Mouse (Mus musculus) embryo, embryonic 9.5 days (tissue): Measurements from ENCODE around the gene Tmem51.
A peak's percentile ranks its signal among the peaks of the same experiment; 100 is the strongest.
"Not testable (repeated sequence)": the region's sequence is repeated elsewhere in the genome, so short reads cannot be mapped to it uniquely, and the experiment has no call there.

Experiments
- DNase-seq: peaks from one replicate; pipeline ENCODE4 v3.0.0-alpha.2; 2017; ENCODE audit errors: extremely low spot score

The Tmem51 gene

DNA sequence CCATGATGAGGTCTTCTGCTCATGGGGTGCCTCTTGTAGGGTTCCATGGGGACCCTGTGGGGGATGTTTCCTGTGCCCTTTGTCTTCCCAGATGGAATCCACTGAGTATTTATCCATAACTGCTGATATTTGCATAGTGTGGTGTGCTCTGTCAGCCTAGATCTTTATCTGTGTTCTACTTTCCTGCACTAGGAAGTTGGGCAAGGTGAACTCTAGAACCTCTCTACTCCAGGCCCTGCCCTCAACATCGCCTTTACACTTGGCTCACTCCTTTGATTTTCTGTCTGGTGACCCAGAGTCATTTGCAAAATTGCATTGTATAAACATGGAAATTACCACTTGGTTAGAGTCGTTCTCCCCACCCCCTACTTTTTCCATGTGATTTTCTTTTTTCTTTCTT is 59.6 kb downstream of the Tmem51 start:
- no peak for DNase-seq

GRCm38 (mm10) chr4:142023166-142023565 is 60.9 kb downstream of the Tmem51 start:
- DNase-seq, result no peak

DNA sequence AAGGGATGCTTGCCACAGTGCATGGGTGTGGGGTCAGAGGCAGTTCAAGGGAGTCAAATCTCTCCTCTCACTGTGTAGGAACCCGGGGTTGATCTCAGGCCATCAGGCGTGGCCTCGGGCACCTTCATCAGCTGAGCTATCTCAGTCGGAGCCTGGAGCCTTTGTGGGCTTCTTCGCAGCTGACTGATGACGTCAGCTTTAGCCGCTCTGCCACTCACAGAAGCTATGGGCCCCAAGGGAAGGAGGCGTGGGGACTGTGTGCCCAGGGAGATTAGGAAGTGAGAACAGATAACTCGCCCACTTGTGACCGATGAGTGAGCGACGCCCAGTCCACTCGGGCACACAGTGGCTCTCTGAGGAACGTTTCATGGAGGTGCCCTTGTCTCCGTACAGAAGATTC is 66.4 kb downstream of the Tmem51 start:
- no peak for DNase-seq

DNA sequence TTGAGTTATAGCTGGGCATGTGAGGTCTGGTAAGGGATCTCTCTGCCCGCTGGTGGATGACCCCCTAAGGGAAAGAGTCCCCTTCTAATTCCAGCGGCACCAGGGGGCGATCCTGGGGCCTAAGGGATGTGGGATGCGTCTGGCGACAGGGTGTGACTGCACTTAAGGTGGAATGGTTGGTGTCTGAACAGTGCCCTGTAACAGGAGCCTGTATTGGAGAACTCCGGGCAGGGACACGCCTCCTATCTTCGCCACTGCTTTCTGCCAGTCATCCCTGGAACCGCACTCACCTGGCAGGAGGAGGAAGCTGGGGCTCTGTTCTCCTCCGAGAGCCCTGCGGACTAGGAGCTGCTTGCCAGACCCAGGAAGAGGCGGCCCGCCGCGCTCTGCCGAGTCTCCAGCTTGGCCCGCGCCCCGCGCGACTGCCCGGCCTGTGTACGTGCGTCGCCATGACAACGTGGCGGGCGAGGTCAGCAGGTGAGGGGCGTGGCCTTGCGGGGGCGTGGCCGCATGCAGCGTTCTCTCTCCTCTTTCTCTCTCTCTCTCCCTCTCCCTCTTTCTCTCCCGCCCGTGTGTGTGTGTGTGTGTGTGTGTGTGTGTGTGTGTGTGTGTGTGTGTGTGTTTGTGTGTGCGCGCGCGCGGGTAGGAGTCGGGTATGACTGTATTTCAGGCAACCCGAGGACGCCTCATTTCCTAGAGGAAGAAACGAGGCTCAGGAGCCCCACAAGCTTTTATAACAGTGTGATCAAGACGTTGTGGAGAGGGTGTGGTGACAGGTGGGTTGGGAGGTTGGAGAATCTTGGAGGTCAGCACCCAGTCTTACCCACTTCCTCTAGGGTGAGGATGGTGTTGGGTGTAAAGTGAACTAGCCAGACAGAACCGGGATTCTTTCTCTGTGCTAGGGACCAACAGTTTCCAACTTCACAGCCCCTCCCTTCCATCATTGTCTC is 69.2 kb downstream of the Tmem51 start, which contains the start of gene Fhad1:
TSS of gene Fhad1 (minus strand) at position 424 of the 950 bp plus-strand sequence.
- DNase-seq, result peak; percentile 84

- DNase-seq, result no peak
Measured at GRCm38 (mm10) chr4:142011236-142011635, 72.9 kb downstream of the Tmem51 start.

GRCm38 (mm10) chr4:142010441-142010840 is 73.7 kb downstream of the Tmem51 start:
- no peak for DNase-seq

DNA sequence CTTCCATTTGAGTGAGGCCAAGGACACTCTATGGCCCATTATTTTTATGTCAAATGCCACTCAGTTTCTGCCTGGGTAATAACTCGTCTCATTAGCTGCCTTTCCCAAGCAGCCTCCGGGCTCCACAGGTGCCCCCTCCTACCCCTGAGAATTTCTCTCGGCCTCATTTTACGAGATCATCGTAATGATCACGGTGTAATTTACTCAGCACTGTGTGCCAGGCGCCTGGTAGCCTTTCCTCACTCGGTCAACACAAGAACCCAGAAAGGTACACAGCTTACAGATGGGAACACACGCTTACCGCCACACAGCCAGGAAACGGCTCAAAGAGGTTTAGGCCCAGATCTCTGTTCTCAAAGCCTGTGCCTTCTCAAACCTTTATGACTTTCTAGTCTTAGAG is 75.9 kb downstream of the Tmem51 start:
- no peak for DNase-seq

DNA sequence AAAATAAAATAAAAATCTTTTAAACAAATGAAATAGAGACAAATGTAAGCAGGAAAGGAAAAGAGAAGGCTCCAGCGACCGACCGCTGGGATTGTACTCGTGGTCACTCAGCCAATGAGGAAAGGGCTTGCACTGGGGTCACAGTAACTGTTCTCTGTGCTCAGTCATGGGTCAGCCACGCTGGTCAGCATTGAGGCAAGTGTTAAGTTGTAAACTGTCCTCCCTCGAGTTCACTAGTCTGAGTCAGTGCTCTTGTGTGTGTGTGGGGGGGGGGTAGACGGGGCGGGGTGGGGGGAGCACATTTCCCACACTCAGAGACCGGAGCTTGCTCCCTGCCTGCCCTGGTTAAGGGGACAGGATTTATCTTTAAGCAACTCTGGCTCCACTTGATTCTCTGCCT is 83.5 kb downstream of the Tmem51 start:
- DNase-seq, result no peak

DNA sequence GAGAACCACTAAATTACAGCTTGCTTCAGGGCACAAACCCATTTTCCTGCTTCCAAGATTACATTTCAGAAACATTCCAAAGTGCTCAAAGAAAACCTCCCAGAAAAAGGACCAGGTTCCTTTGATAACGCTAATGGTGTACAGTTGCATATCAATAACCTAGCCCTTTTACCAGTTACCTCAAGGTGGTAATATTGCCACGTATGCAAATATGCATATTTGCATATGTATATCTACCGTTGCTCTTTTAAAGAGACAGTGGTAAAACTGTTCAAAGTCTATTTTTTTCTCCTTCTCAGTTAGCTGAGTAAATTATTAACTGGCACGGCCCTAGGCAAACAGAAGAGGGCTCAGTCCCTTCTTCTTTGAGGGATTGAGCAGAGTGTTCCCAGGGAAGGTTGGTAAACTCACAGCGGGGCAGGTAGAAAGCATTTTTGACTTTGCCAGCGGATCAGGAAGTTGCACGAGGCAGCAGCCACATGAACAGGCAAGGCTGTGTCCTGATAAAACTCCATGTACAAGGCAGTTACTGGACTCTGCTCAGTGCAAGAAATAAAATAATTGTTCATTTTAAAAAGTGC is 84.5 kb downstream of the Tmem51 start:
- DNase-seq, result no peak

GRCm38 (mm10) chr4:141998282-141998821 is 85.8 kb downstream of the Tmem51 start:
- DNase-seq, result peak; percentile 50

GRCm38 (mm10) chr4:141996880-141997279 is 87.2 kb downstream of the Tmem51 start:
- no peak for DNase-seq

GRCm38 (mm10) chr4:141996086-141996485 is 88.0 kb downstream of the Tmem51 start:
- DNase-seq, result no peak

DNA sequence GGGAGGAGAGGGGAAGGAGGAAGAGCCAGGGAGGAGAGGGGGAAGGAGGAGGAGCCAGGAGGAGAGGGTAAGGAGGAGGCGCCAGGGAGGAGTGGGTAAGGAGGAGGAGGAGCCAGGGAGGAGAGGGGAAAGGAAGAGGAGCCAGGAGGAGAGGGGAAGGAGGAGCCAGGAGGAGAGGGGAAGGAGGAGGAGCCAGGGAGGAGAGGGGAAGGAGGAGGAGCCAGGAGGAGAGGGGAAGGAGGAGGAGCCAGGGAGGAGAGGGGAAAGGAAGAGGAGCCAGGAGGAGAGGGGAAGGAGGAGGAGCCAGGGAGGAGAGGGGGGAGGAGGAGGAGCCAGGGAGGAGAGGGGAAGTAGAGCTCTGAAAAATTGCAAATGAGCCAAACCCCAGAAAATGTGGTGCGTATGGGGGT is 90.0 kb downstream of the Tmem51 start:
- not testable (repeated sequence) for DNase-seq

- DNase-seq, result no peak
Measured at GRCm38 (mm10) chr4:141993347-141994061, 90.6 kb downstream of the Tmem51 start.

DNA sequence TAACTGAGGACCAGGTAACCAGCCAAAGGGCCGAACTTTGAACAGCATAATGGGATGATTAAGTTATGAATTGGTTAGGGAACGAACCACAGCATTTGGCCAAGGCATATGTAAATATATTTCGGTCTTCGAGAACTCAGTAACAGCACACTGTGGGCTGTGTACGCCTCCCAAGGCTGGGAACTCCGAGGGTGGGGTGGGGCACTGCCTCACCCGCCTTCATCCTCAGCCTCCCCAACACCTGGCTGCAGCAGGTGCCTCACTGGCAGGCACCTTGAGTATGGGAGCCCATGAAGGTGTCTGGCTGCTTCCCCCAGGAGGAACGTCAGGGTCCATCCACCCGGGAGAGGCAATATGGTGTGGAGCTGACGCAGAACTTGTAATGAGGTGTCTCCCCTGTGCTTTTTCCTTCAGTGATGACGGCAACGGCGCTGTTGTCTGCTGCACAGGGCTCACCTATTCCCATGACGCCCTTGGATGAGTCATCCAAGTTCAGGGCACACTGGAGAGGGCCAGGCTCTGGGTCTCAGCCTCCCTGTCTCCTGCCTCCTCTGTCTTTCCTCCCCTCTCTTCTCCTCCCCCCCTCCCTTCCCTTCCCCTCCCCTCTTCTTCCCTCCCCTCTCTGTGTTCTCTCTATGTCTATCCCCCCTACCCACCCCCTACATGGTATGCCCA is 91.4 kb downstream of the Tmem51 start:
- DNase-seq, result no peak

GRCm38 (mm10) chr4:141988178-141988577 is 95.9 kb downstream of the Tmem51 start:
- DNase-seq, result no peak

- DNase-seq, result no peak
Measured at GRCm38 (mm10) chr4:141983689-141984088, 100.4 kb downstream of the Tmem51 start.

DNA sequence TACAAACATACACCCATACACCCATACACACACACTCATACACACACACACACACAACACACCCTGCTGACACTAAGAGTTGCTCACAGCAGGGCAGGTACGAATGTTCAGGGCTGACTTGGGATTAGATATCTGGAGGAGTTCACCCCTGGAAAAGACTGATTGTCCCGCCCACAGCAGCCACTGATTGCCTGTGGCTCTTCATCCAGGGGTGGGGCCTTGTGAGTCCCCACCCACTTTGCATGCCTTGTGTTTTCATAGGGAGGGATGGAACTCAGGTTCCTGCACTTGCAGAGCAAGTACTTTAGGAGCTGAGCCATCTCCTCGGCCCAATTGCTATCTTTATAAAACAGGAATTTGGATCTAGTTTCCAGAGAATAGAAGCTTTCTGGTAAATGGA is 102.6 kb downstream of the Tmem51 start:
- DNase-seq, result no peak
